Mouse (Mus musculus) lung, postnatal 0 days (tissue): ENCODE data around the gene Zfp398. TPM values are rescaled to one million over a fixed set of nuclear protein-coding genes. Genes with fewer than 3 reads are reported as not detected.
A peak's percentile ranks its signal among the peaks of the same experiment; 100 is the strongest.

Source experiments
- ATAC-seq: fragments of 200-750 bp; cut with Nextera tagmentation; 2 replicates; pipeline ENCODE4 v1.8.0; 2017; ENCODE audit warnings: moderate library complexity
- DNase-seq: peaks from one replicate; pipeline ENCODE4 v3.0.0-alpha.2; 2016; ENCODE audit warnings: low spot score
- H3K27ac ChIP-seq: fragments of 300-500 bp; sonication (generic); 2 replicates; pipeline ENCODE4 v1.5.1; 2014; ENCODE audit warnings: antibody characterized with exemption, mild to moderate bottlenecking, low read length, mixed read lengths
- H3K27me3 ChIP-seq: fragments of 300-500 bp; sonication (generic); replicated peaks from 2 replicates; pipeline ENCODE4 v1.6.1; 2014; ENCODE audit warnings: low read length, mixed read lengths; ENCODE audit not compliant: insufficient read depth
- H3K36me3 ChIP-seq: fragments of 300-500 bp; sonication (generic); 2 replicates; pipeline ENCODE4 v1.6.1; 2014; ENCODE audit warnings: low read length, mixed read lengths; ENCODE audit not compliant: insufficient read depth
- H3K4me1 ChIP-seq: fragments of 300-500 bp; sonication (generic); 2 replicates; pipeline ENCODE4 v1.6.1; 2014; ENCODE audit warnings: antibody characterized with exemption, low read depth, low read length, mixed read lengths; ENCODE audit not compliant: insufficient read depth
- H3K4me2 ChIP-seq: fragments of 300-500 bp; sonication (generic); replicated peaks from 2 replicates; pipeline ENCODE4 v1.6.1; 2014; ENCODE audit warnings: low read depth, mild to moderate bottlenecking, low read length, moderate library complexity, mixed read lengths
- H3K4me3 ChIP-seq: fragments of 300-500 bp; sonication (generic); 2 replicates; pipeline ENCODE4 v1.5.1; 2014; ENCODE audit warnings: low read depth, low read length
- H3K9ac ChIP-seq: fragments of 300-500 bp; sonication (generic); replicated peaks from 2 replicates; pipeline ENCODE4 v1.6.1; 2014; ENCODE audit warnings: low read depth, mild to moderate bottlenecking
- H3K9me3 ChIP-seq: fragments of 300-500 bp; sonication (generic); 2 replicates; pipeline ENCODE4 v1.6.1; 2016; ENCODE audit warnings: low read length, mixed read lengths
- CTCF ChIP-seq: IDR thresholded peaks from 2 replicates; pipeline ENCODE4 v1.5.1; 2016; ENCODE audit warnings: antibody characterized with exemption, mild to moderate bottlenecking
- EP300 ChIP-seq: IDR thresholded peaks from 2 replicates; pipeline ENCODE4 v1.6.1; 2016; ENCODE audit warnings: antibody characterized with exemption, mild to moderate bottlenecking, control low read depth
- WGBS: fragments of 180-500 bp; shearing (Covaris S2); extraction: QIAGEN DNeasy Blood & Tissue Kit; methylation state at CpG from one replicate; pipeline ENCODE4 v1.1.7; 2014; 5-methylcytosine and 5-hydroxymethylcytosine counted together
- polyA plus RNA-seq: library from polyadenylated mRNA; unstranded; fragments of >200 nt; fragmentation: Nextera tagmentation; extraction: Ambion mirVana; gene quantifications from 2 replicates; pipeline ENCODE4 v1.2.1, GENCODE M21; 2015

Zfp398 gene
- polyA plus RNA-seq, 1 experiment from 2014 or later = 4.7 TPM

GRCm38 (mm10) chr6:47830104-47831078, 5.1 kb upstream of the Zfp398 start, which contains the start of gene Zfp786:
Zfp786 (minus strand) TSS chr6:47830867.
- 2% methylated on average over 50 of the region's 64 CpGs for WGBS
- H3K4me1 ChIP-seq = no peaks in the 10 kb centered on the region
- H3K36me3 ChIP-seq = no peaks in the 10 kb centered on the region
- DNase-seq (peak; percentile 93), ATAC-seq (peak; percentile 95)
- H3K27ac ChIP-seq = peak within 1 kb of the TSS; percentile 49; the same call in 1 of the 2 replicates
- no peaks in the 10 kb centered on the region for H3K27me3 ChIP-seq
- peak within 1 kb of the TSS; percentile 70 for H3K4me2 ChIP-seq
- H3K4me3 ChIP-seq = peak within 1 kb of the TSS; percentile 82
- no peaks in the 10 kb centered on the region for H3K9me3 ChIP-seq
- TF ChIP-seq CTCF = peak; percentile 99
- TF ChIP-seq EP300 = no peak
- peak within 1 kb of the TSS; percentile 65 for H3K9ac ChIP-seq

GRCm38 (mm10) chr6:47832220-47832619, 3.2 kb upstream of the Zfp398 start:
- Histone ChIP-seq H3K9ac (no peak overlapping the region), H3K9me3 (no peaks in the 10 kb centered on the region), H3K36me3 (no peaks in the 10 kb centered on the region), H3K4me1 (no peaks in the 10 kb centered on the region), H3K27ac (no peak overlapping the region), H3K4me2 (no peak overlapping the region), H3K4me3 (no peak overlapping the region), H3K27me3 (no peaks in the 10 kb centered on the region)
- WGBS = 80% methylated on average over 1 of the region's 1 CpGs
- DNase-seq (no peak), ATAC-seq (no peak)
- TF ChIP-seq CTCF (no peak), EP300 (no peak)

- no peaks in the 10 kb centered on the region for H3K36me3 ChIP-seq
- ATAC-seq = peak; percentile 49
- no peaks in the 10 kb centered on the region for H3K9me3 ChIP-seq
- DNase-seq = peak; percentile 62
- H3K27me3 ChIP-seq = no peaks in the 10 kb centered on the region
- H3K9ac ChIP-seq = peak overlapping the region; percentile 89
- H3K27ac ChIP-seq = peak overlapping the region; percentile 96
- WGBS = under 1% methylated on average over 49 of the region's 49 CpGs
- no peaks in the 10 kb centered on the region; the same call in 1 of the 2 replicates for H3K4me1 ChIP-seq
- peak overlapping the region; percentile 94 for H3K4me3 ChIP-seq
- H3K4me2 ChIP-seq = peak overlapping the region; percentile 62
- TF ChIP-seq CTCF (no peak), EP300 (no peak)
These were observed 592 bp downstream of the Zfp398 start for GRCm38 (mm10) chr6:47835984-47836521.

- Histone ChIP-seq H3K4me3 (no peak overlapping the region), H3K27me3 (no peaks in the 10 kb centered on the region), H3K9me3 (no peaks in the 10 kb centered on the region), H3K27ac (no peak overlapping the region), H3K4me1 (no peaks in the 10 kb centered on the region; the same call in 1 of the 2 replicates), H3K9ac (no peak overlapping the region), H3K4me2 (no peak overlapping the region), H3K36me3 (no peaks in the 10 kb centered on the region)
- WGBS = 36% methylated on average over 2 of the region's 2 CpGs
- DNase-seq (no peak), ATAC-seq (no peak)
- TF ChIP-seq EP300 (no peak), CTCF (no peak)
These were observed 2.2 kb downstream of the Zfp398 start for GRCm38 (mm10) chr6:47837630-47838029.

GRCm38 (mm10) chr6:47841077-47841476, 5.6 kb downstream of the Zfp398 start:
- no peaks in the 10 kb centered on the region for H3K9me3 ChIP-seq
- H3K36me3 ChIP-seq = no peaks in the 10 kb centered on the region
- H3K27ac ChIP-seq = no peak overlapping the region
- ATAC-seq (no peak), DNase-seq (no peak)
- H3K4me3 ChIP-seq = no peak overlapping the region
- TF ChIP-seq CTCF (no peak), EP300 (no peak)
- 100% methylated on average over 1 of the region's 1 CpGs for WGBS
- no peaks in the 10 kb centered on the region for H3K27me3 ChIP-seq
- no peak overlapping the region for H3K9ac ChIP-seq
- H3K4me1 ChIP-seq = no peaks in the 10 kb centered on the region; the same call in 1 of the 2 replicates
- no peak overlapping the region for H3K4me2 ChIP-seq

- no peak for DNase-seq
- ATAC-seq = no peak
These were observed 6.4 kb downstream of the Zfp398 start for GRCm38 (mm10) chr6:47841831-47842230.

More at GRCm38 (mm10) chr6:47841831-47842230, 6.4 kb downstream of the Zfp398 start:
- TF ChIP-seq EP300 = no peak
- TF ChIP-seq CTCF = no peak
- Histone ChIP-seq H3K27ac (no peak overlapping the region), H3K36me3 (no peaks in the 10 kb centered on the region), H3K9me3 (no peaks in the 10 kb centered on the region), H3K4me3 (no peak overlapping the region), H3K4me1 (no peaks in the 10 kb centered on the region; the same call in 1 of the 2 replicates), H3K9ac (no peak overlapping the region), H3K27me3 (no peaks in the 10 kb centered on the region), H3K4me2 (no peak overlapping the region)
- WGBS = 92% methylated on average over 2 of the region's 2 CpGs
